Mouse (Mus musculus) NIH3T3 (cell line): ENCODE data around the gene Plekha7.

ENCODE experiments used
- DNase-seq: peaks from one replicate; pipeline ENCODE4 v3.0.0-alpha.2; 2012; ENCODE audit warnings: low read depth

Plekha7 gene

DNA sequence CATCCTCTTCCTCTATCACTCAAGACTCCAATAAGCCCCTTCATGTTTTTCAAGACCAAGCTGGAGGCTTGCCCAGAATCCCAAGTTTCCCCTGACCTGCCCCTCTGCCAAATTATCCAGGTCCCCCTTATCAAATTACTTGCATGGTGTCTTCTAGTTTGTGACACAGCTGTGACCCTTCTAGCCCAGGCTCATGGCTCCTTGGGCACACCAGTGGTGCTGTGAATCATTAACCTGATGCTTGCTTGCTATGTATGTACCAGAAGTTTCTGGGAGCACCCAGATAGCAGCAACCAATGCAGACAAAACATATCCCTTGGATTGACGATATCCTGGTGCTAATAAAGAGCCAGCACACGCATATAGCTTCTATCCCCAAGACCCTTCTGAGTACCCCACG, 19.2 kb downstream of the Plekha7 start:
- no peak for DNase-seq

- peak; percentile 20 for DNase-seq
Measured at GRCm38 (mm10) chr7:116287959-116288358, 20.2 kb downstream of the Plekha7 start.

DNA sequence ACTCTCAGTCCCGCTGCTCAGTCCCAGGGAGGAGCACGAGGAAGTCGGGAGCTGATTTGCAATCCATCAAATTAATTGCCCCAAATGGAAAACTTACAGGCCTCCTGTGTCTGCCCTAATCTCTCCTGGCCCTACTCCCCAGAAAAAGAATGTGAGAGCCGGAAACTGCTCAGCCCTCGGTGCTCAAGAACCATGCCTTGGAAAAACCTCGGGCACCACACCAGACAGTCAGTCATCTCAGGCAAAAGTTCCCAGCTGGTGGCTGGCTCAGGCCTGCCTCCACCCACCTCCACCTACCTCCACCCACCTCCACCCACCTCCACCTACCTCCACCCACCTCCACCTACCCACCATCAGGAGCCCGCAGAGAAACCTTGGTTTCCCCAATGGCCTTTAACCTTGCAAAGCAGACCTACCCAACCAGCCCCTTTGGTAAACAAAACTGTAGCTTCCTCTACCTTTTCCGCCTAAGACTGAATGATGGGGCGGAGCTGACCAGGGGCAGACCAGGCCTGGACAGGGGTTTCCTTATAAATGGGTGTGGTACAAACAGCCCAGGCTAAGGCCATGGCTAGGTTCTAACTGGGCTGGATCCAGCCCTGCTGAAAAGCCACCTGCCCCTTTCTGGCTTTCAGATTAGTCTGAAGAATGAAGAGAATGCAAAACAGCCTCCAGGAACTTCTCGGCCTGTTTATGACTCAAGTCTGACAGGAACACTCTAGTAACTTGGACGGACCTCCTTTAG, 21.4 kb downstream of the Plekha7 start:
- peak; percentile 64 for DNase-seq

DNA sequence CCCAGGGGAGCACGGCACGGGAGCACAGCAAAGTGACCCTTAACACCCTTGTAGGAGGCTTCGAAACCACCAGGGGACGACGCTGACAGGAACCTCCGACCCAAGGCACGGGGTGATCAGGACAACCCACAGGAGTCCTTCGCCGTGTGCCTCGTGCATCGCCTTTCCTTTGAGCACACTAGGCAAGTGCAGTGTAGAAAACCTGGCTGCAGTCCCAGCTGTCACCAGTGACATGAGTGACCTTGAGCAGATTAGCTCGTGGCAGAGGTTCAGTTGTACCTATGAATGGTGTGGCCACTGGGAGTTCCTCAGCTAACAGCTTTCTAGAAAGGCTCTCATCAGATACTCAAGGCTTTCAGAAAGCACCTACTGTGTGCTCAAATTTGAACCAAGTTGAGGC, 22.0 kb downstream of the Plekha7 start:
- DNase-seq, result no peak

DNA sequence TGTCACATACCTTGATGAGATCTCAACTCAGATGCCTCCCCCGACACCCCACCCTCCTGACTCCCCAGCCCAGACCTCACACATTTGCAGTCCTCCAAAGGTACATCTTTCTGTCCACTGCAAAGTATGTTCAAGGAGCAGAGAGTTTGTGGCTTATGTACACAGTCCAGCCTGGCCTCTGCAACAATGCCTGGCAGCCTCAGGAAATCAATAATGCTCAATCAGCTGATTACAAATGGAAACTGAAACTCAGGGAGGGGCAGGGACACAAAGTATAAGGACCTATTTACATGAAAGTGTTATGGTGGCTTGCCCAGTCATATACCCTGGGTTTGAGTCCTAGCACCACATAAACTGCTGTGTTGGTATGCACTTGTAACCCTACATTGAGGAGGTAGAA, 23.0 kb downstream of the Plekha7 start:
- DNase-seq, result no peak

DNA sequence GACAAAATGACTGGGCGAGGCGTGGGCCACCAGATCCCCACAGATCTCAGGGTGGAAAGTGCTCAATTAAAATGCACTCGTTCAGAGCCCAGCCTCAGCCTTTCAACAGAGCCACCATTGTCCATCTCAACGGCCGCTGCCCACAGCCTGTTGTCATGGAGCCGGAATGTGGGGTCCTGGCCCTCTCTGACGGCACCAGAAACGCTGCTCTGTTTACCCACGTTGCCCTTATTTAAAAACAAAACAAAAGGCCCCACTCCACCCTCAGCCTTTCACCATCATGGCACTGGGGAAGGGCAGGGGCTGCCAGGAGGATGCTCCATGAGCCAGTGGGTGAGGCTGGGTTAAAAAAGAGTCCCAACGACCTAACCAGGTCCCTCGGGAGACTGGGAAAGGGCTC, 25.4 kb downstream of the Plekha7 start:
- DNase-seq, result peak; percentile 75

DNA sequence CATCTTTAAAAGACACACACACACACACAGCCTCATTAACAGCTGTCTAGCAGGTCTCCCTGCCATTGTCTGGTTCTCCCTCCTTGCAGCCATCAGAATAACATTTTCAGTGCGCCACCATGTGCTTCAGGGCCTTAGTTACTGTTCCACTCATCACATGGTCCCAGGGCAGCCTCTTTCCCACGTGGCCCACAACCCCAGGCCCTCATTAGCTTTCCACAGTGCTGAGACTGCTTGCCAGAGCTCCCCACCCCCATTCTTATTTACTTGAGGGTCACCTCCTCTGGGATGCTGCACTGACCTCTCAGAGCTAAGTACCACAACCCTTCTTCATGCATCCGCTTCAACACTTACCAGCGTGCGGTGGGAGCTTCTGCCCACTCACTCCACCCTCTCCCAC, 28.1 kb downstream of the Plekha7 start:
- no peak for DNase-seq

DNA sequence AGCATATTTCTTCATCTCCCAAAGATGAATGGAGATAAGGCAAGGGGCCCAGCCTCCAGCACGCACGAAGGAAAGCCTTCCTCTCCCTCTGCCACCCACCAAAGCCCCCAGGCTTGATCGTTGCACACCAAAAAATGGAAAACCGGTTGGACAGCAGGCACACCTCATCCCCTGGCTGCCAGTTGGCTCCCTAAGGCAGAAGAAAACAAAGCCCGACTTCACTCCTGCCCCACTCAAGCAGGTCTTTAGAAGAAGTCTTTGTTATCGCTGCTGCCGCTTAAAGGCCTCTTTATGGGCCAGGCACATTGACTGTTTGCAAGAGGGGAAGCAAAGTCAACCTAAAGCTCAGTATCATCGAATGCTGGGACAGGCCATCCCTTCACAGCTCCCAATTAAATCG, 29.9 kb downstream of the Plekha7 start:
- no peak for DNase-seq

DNA sequence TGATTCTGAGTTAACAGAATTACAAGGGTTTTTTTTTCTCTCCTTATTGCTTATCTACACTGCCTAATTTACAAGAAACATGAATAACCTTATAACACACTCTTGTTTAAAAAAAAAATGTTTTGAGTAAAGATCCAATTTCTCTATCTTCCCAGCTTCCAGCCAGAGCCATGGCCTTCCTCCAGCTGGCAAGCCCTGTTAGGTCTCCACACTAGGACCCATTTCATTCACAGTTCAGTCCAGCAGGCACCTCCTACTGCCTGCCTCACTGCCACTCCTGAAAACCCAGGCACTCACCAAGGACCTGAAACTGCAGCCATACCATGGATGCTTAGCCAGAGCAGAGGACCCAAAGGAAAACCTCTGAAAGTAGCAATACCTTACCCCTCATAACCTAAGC, 31.9 kb downstream of the Plekha7 start:
- peak; percentile 74 for DNase-seq

DNA sequence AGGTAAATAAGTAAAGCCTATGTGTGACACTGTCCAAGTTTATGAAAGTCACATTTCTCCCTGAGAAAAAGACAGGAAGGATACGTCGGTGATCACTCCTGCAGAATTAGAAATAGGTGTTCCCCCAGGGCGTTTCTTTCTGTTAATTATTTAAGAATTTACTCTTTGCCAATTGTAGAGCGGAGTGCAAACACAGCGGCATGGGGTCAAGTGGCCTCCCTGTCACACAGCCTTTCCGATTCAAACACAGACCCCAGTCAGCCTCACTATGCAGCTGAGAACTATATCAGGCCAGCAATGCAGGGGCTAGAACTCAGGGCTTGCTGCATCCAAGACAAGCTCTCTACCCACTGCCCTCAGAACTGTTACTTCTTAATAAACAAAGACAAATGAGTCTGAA, 35.1 kb downstream of the Plekha7 start:
- DNase-seq, result no peak

- no peak for DNase-seq
Measured at GRCm38 (mm10) chr7:116269501-116269995, 38.6 kb downstream of the Plekha7 start.

DNA sequence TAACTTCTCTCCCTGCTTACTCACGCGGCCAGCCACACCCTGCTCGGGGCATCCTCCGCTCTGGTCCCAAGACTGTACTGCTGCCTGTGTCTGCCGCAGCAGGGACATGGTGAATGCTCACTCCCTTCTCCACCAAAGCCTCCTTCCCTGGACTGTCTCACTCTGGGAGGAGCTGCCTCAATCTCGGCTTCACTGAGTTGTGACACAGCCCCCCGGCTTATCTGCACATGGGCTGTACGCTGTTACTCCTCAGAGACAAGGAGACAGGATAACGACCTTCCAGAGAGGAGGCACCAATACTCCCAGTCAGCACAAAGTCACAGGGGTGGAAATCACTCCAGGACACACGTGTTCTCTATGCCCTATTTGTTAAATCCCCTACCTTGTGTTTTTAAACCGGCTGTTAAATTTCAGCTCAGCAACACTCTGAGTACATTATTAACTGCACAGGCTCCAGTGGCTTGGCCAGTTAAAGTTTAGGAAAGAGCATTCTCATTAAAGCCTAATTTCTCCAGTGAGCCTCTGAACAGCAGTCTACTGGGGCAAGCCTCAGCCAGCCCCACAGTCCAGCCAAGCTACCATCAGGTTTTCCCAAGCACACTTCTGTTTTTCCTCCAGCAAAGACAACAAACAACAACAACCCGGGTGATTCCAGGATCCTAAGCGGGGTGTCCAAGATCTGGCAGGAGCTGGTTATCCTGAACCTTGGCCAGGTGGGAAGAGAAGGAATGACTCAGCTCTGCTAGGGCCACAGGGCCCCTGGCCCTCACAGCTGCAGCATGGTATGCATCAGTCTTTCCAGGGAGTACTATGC, 39.9 kb downstream of the Plekha7 start:
- DNase-seq, result no peak

- no peak for DNase-seq
Measured at GRCm38 (mm10) chr7:116263281-116263680, 44.9 kb downstream of the Plekha7 start.

DNA sequence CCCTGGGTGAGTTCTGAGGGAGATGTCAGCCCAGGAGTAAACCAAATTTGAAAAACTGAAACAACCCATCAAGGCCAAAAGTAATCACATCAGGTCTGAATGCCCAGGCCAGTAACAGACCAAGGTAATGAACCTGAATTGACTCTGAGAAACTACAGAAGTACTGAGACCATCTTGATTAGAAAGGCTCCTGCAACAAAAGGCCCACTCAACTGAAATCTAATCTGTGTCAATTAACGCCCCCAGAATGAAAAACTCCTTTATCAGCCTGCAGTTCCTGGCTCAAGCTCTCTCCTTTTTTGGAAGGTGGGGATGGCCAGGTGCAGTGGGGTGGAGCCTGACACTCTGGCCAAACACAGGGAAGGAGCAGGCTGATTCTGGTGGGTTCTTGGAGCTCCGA, 45.7 kb downstream of the Plekha7 start:
- no peak for DNase-seq

DNA sequence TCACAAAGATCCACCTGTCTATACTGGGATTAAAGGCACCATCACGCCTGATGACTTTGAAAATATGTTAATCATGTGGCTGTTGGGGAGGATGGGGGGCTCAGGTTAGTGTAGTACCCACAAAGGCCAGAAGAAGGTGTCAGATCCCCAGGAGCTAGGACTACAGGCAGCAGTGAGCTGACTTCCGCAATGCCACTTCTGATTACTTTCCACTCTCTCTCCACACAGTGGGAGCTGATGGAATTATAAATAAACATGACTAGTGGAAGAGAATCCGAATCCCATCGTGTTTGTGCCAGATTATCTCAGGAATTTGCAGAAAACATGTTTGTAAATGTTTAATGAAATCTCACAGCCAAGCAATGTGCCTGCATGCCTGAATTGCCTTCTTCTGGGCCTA, 46.1 kb downstream of the Plekha7 start:
- DNase-seq, result peak; percentile 65

DNA sequence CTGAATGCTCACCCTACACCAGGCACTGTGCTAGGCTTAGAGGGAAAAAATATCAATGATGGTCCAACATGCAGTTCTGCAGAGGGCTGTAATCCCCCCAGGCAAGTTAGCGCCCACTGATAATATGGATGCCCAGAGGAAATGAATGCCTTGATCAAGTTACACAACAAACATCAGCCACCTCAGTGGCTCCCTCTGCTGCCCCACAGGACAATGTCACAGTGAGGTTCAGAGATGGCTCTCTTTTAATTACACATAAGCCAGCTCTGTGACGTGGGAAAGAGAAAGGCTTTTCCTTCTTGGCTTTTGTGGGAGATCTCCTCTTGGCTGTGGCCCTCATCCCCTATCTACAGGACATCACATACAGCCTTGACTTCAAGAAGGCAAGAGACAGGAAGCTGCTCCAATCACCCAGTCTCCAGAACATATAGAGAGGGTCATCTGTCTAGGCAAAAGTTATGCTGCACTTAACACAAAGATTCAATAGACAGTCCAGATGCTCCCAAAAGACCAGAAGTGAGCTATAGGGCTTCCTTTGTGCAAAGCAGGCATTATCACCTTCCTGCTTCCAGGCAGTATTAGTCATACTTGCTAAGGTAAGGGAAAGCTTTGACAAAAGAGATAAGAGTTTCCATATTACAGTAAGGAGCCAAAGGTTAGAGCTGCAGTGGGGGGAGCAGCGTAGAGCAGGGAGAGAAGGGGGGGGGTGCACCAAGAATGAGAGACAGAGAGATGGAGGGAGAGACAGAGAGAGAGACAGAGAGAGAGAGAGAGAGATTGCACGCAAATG, 47.2 kb downstream of the Plekha7 start:
- no peak for DNase-seq

- DNase-seq, result no peak
Measured at GRCm38 (mm10) chr7:116258464-116259185, 49.6 kb downstream of the Plekha7 start.

DNA sequence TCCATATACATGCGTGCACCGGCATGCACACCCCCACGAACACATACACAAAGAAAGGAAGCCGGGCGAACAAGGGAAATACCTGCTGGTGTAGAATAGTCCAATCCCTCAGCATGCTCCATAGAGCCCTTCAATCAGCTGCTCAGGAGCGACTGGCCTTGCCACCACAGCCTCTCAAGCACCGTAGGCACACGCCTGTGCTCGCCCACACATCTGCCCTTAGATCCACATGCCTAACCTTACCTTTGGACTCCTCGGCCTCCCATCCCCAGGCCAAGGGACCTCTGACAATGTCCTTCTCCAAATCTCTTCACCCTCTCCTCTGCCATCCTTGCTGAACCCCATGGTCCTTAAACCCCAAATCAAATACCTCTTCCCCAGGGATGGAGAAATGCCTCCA, 50.2 kb downstream of the Plekha7 start:
- DNase-seq, result no peak

GRCm38 (mm10) chr7:116255664-116256063, 52.5 kb downstream of the Plekha7 start:
- no peak for DNase-seq

DNA sequence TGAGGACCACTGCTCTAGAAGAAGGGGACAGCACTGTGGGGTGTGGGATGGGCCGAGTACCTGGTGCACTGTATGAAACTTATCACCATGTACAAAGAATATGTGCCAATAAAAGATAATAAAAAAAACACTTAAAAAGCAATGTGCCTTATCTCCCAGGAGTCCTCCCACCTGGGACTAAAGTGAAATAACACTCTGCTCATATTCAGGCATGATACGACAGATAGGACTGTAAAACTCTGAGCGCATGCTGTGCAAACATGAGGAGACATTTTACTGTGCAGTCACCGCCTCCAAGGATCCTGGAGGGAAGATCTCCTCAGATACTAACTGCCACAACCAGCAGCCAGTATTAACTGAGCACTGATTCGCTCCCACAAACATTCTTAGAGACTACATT, 53.5 kb downstream of the Plekha7 start:
- no peak for DNase-seq

- no peak for DNase-seq
Measured at GRCm38 (mm10) chr7:116252470-116252869, 55.7 kb downstream of the Plekha7 start.

GRCm38 (mm10) chr7:116251516-116251915, 56.7 kb downstream of the Plekha7 start:
- no peak for DNase-seq
